ENCODE assay signal across 21 mouse cellular contexts in the genomic region with DNA sequence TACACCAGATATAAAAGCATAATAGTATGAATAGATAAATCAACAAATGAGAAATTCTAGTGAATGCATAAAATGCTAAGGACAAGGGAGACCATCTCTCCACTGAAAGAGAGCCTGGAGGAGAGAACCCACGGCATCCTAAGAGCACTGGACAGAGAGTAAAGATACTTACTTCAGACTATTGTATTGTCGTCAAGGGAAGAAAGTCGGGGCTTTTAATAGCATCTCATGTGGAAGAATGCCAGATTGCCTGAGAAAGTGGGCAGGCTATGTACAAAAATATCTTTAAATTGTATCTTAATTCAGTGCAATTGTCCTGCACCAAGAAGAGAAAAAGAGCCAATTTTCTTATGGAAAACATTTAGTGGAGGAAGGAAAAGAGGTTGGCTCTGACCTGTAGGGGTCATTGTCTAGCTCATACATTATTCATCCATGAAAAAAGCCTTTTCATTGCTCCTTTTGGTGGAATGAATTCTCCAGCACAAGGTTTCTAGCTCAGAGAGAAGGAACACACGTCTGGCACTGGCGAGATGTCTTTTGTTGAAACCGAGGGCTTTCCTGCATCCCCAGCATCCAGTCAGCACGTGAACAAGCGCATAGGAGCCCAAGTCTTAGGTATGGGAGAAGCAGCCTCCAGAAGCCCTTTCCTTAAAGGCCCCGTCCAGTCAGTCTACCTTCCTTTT. TPM values are rescaled to one million over a fixed set of nuclear protein-coding genes. Genes with fewer than 3 reads are reported as not detected.
DNase-seq lines count a peak whose midpoint lies in the region; ATAC-seq and TF ChIP-seq lines count a peak whose summit lies in the region.
"Had no signal": no experiment of that assay in that cellular context is flagged by ENCODE, and none has a peak within 500 bp of the region (broad histone marks: within the 10 kb centered on the region; RNA-seq: fewer than 3 reads in every experiment).

No protein-coding gene starts in this region.

- WGBS in forebrain, embryonic 13.5 days, result 8% methylated on average over 9 of the region's 9 CpGs
- 15% methylated on average over 9 of the region's 9 CpGs for WGBS in midbrain, embryonic 12.5 days

- no peak for ATAC-seq in Patski
- ATAC-seq in forebrain, embryonic 13.5 days, result peak; percentile 80
- peak; percentile 52 for ATAC-seq in midbrain, embryonic 12.5 days (ENCODE audit: low FRiP score, low read depth)
- ATAC-seq: intestine, postnatal 0 days had no signal

- no peaks in the 10 kb centered on the region for H3K27me3 ChIP-seq in Patski
- no peaks in the 10 kb centered on the region for H3K27me3 ChIP-seq in forebrain, embryonic 13.5 days
- H3K27me3 ChIP-seq in midbrain, embryonic 12.5 days, result 0 out of 2 replicates have a peak, but pooled peaks cover 6% of the 10 kb centered on the region
- H3K27me3 ChIP-seq: embryonic facial prominence, embryonic 13.5 days; heart, embryonic 15.5 days; limb, embryonic 15.5 days; neural tube, embryonic 12.5 days had no signal

- H3K9me3 ChIP-seq in forebrain, embryonic 13.5 days (replicated peaks), result no peaks in the 10 kb centered on the region
- no peaks in the 10 kb centered on the region for H3K9me3 ChIP-seq in midbrain, embryonic 12.5 days
- H3K9me3 ChIP-seq: embryonic facial prominence, embryonic 13.5 days; heart, embryonic 15.5 days; limb, embryonic 15.5 days; neural tube, embryonic 12.5 days had no signal

- peak; percentile 9 for TF ChIP-seq CTCF in Patski (IDR thresholded peaks at IDR 0.05)

- no peak overlapping the region for H3K4me3 ChIP-seq in forebrain, embryonic 13.5 days
- no peak overlapping the region for H3K4me3 ChIP-seq in midbrain, embryonic 12.5 days
- H3K4me3 ChIP-seq: embryonic facial prominence, embryonic 13.5 days; gastrocnemius, adult 2 months; heart, embryonic 15.5 days; limb, embryonic 15.5 days; neural tube, embryonic 12.5 days had no signal

- H3K9ac ChIP-seq in forebrain, embryonic 13.5 days, result no peak overlapping the region
- H3K9ac ChIP-seq in midbrain, embryonic 12.5 days (replicated peaks), result no peak overlapping the region
- H3K9ac ChIP-seq: embryonic facial prominence, embryonic 13.5 days; heart, embryonic 15.5 days; limb, embryonic 15.5 days; neural tube, embryonic 12.5 days had no signal

- DNase-seq in Patski (ENCODE audit: low read depth, low spot score) (no peak), adipocyte (ENCODE audit: low spot score) (no peak)
- peak; percentile 54 for DNase-seq in brain, adult 2 months (ENCODE audit: low read depth, low spot score)
- no peak for DNase-seq in gastrocnemius, postnatal 25 days
- no peak for DNase-seq in kidney, adult 18-20 months
- DNase-seq: cerebellum, adult 11 months; cerebellum, postnatal 25 days; gastrocnemius, adult 2 months; heart, adult 18-20 months; kidney, postnatal 25 days; lung, postnatal 10 days; right cerebral cortex, postnatal 14 days; thymus, postnatal 25 days had no signal

- 0 out of 2 replicates have a peak overlapping the region, but pooled peaks have one; percentile 10 for H3K27ac ChIP-seq in forebrain, embryonic 13.5 days
- H3K27ac ChIP-seq in midbrain, embryonic 12.5 days (replicated peaks), result peak overlapping the region; percentile 49
- H3K27ac ChIP-seq: embryonic facial prominence, embryonic 13.5 days; gastrocnemius, adult 2 months; heart, embryonic 15.5 days; limb, embryonic 15.5 days; neural tube, embryonic 12.5 days had no signal

- POLR2A ChIA-PET in Patski (lab: Charles Lee), result interaction anchor here (0.6 kb wide), 1 partner anchor 357 kb away, joined by 7 read pairs; no protein-coding TSS in a partner anchor

- peaks cover 13% of the 10 kb centered on the region for H3K4me1 ChIP-seq in forebrain, embryonic 13.5 days
- H3K4me1 ChIP-seq in midbrain, embryonic 12.5 days, result peaks cover 12% of the 10 kb centered on the region
- H3K4me1 ChIP-seq: embryonic facial prominence, embryonic 13.5 days; heart, embryonic 15.5 days; limb, embryonic 15.5 days had no signal

- CTCF ChIA-PET in Patski (lab: Charles Lee), result interaction anchor here (1.0 kb wide), 1 partner anchor 88 kb away, joined by 3 read pairs; no protein-coding TSS in a partner anchor

- H3K4me2 ChIP-seq in forebrain, embryonic 13.5 days, result peak overlapping the region; percentile 12; the same call in 1 of the 2 replicates
- no peak overlapping the region for H3K4me2 ChIP-seq in midbrain, embryonic 12.5 days (replicated peaks)
- H3K4me2 ChIP-seq: embryonic facial prominence, embryonic 13.5 days; heart, embryonic 15.5 days; limb, embryonic 15.5 days; neural tube, embryonic 12.5 days had no signal

- in situ Hi-C loops in Patski (cut with MboI; ENCODE audit: low pct_unique_long_range_greater_than_20kb), result no loop called here

- H3K36me3 ChIP-seq in forebrain, embryonic 13.5 days (ENCODE audit: poor library complexity, severe bottlenecking), result no peaks in the 10 kb centered on the region
- H3K36me3 ChIP-seq in midbrain, embryonic 12.5 days, result no peaks in the 10 kb centered on the region
- H3K36me3 ChIP-seq: embryonic facial prominence, embryonic 13.5 days; heart, embryonic 15.5 days; limb, embryonic 15.5 days; neural tube, embryonic 12.5 days had no signal

RNA-seq across cellular contexts. Expression of gene Fzd1, which starts 15.4 kb away (rescaled TPM):
- polyA plus RNA-seq in Patski (2021), result 30.1 TPM
- polyA plus RNA-seq in forebrain, embryonic 13.5 days (2015; fragmentation: Nextera tagmentation; extraction: Ambion mirVana), result 16.9 and 17.0 TPM in 2 replicates
- 60.9 and 66.9 TPM in 2 replicates for polyA plus RNA-seq in midbrain, embryonic 12.5 days (2016; fragmentation: Nextera tagmentation; extraction: Ambion mirVana)
- total RNA-seq in gastrocnemius, postnatal 25 days (2021), result 1 to 10 TPM; 4.8 to 5.0 TPM
- total RNA-seq: megakaryocyte-erythroid progenitor cell, adult 5-6 weeks had no signal
